Mouse (Mus musculus) Patski (cell line): ENCODE results near the gene Tns2. TPM values are rescaled to one million over a fixed set of nuclear protein-coding genes. Genes with fewer than 3 reads are reported as not detected.
A peak's percentile ranks its signal among the peaks of the same experiment; 100 is the strongest.
"Not testable (repeated sequence)": the region's sequence is repeated elsewhere in the genome, so short reads cannot be mapped to it uniquely, and the experiment has no call there.

Experiments used
- ATAC-seq: fragments of 100-300 bp; one replicate; pipeline ENCODE4 v1.8.0; 2021
- CTCF ChIA-PET: fragments of 350-600 bp; sonication (Branson Sonifier 250); formaldehyde crosslinking; loops from one replicate; lab custom pipeline; 2022; ENCODE audit warnings: inconsistent platforms; lab: Charles Lee
- POLR2A ChIA-PET: fragments of 350-600 bp; sonication (Branson Sonifier 250); formaldehyde crosslinking; loops from one replicate; lab custom pipeline; 2022; ENCODE audit warnings: antibody characterized with exemption, inconsistent platforms; lab: Charles Lee
- DNase-seq: peaks from one replicate; pipeline ENCODE4 v3.0.0-alpha.2; 2011; ENCODE audit warnings: low read depth, low spot score
- H3K27me3 ChIP-seq: fragments of 371-371 bp; one replicate; pipeline ENCODE4 v1.5.1; 2021
- CTCF ChIP-seq: fragments of 100-300 bp; IDR thresholded peaks from one replicate; pipeline ENCODE4 v1.5.1; 2021
- in situ Hi-C: fragments of 300-500 bp; cut with MboI; formaldehyde crosslinking; loops from 3 replicates; pipeline ENCODE4 v1.11.1; 2018; ENCODE audit warnings: low pct_unique_long_range_greater_than_20kb, mixed read lengths
- polyA plus RNA-seq: library from polyadenylated mRNA; unstranded; gene quantifications from one replicate; pipeline ENCODE4 v1.2.3, GENCODE M21; 2021

Gene Tns2
- polyA plus RNA-seq, 1 experiment from 2014 or later: 53.6 TPM

GRCm38 (mm10) chr15:102074070-102074731 is 26.0 kb upstream of the Tns2 start:
- DNase-seq (no peak), ATAC-seq (peak; percentile 48)
- ChIA-PET CTCF (no interaction called here), POLR2A (no interaction called here)
- no peaks in the 10 kb centered on the region for H3K27me3 ChIP-seq
- in situ Hi-C loops: loop anchor here (5.0 kb wide), 2 partner anchors 302 to 742 kb away; no protein-coding TSS in a partner anchor
- TF ChIP-seq CTCF: no peak

- in situ Hi-C loops: loop anchor here (5.0 kb wide), 2 partner anchors 303 to 743 kb away; no protein-coding TSS in a partner anchor
- ChIA-PET POLR2A (interaction anchor here (0.6 to 1.0 kb wide), 2 partner anchors 26 to 34 kb away, joined by 3 read pairs; partner anchors contain the start of gene Tns2), CTCF (interaction anchor here (2.3 to 2.5 kb wide), 2 partner anchors 10 to 25 kb away, joined by 7 to 8 read pairs; partner anchors contain the start of gene Tns2)
- no peak for DNase-seq
- no peaks in the 10 kb centered on the region for H3K27me3 ChIP-seq
- no peak for TF ChIP-seq CTCF
- no peak for ATAC-seq
Measured at GRCm38 (mm10) chr15:102074876-102075585, 25.2 kb upstream of the Tns2 start.

GRCm38 (mm10) chr15:102077111-102077677 is 23.0 kb upstream of the Tns2 start:
- in situ Hi-C loops: no loop called here
- ATAC-seq: no peak
- POLR2A ChIA-PET: interaction anchor here (1.0 kb wide), 1 partner anchor 26 kb away, joined by 5 read pairs; no protein-coding TSS in a partner anchor
- no peaks in the 10 kb centered on the region for H3K27me3 ChIP-seq
- TF ChIP-seq CTCF: no peak
- no peak for DNase-seq
- CTCF ChIA-PET: interaction anchor here (0.9 to 2.5 kb wide), 3 partner anchors 8 to 23 kb away, joined by 3 to 8 read pairs (median 7); partner anchors contain the start of gene Tns2

- no peaks in the 10 kb centered on the region for H3K27me3 ChIP-seq
- DNase-seq (no peak), ATAC-seq (no peak)
- POLR2A ChIA-PET: no interaction called here
- in situ Hi-C loops: no loop called here
- CTCF ChIA-PET: interaction anchor here (1.3 to 4.4 kb wide), 2 partner anchors 12 to 763 kb away, joined by 3 to 19 read pairs; no protein-coding TSS in a partner anchor
- TF ChIP-seq CTCF: no peak
Measured at GRCm38 (mm10) chr15:102079221-102079620, 21.0 kb upstream of the Tns2 start.

GRCm38 (mm10) chr15:102079924-102080323 is 20.3 kb upstream of the Tns2 start:
- ATAC-seq: not testable (repeated sequence)

GRCm38 (mm10) chr15:102080429-102080828 is 19.8 kb upstream of the Tns2 start:
- in situ Hi-C loops: no loop called here
- DNase-seq (no peak), ATAC-seq (no peak)
- no peaks in the 10 kb centered on the region for H3K27me3 ChIP-seq
- peak; percentile 42 for TF ChIP-seq CTCF
- ChIA-PET POLR2A (interaction anchor here (0.6 kb wide), 1 partner anchor 20 kb away, joined by 3 read pairs; no protein-coding TSS in a partner anchor), CTCF (interaction anchor here (1.2 to 4.4 kb wide), 3 partner anchors 11 to 764 kb away, joined by 3 to 19 read pairs (median 4); partner anchors contain the start of gene Tns2)

More at GRCm38 (mm10) chr15:102079924-102080323, 20.3 kb upstream of the Tns2 start:
- in situ Hi-C loops, POLR2A ChIA-PET, H3K27me3 ChIP-seq, DNase-seq: not testable (repeated sequence)
- CTCF ChIA-PET: interaction anchor here (1.2 to 4.4 kb wide), 3 partner anchors 12 to 764 kb away, joined by 3 to 19 read pairs (median 4); partner anchors contain the start of gene Tns2

- ATAC-seq: no peak
- DNase-seq: no peak
- no peak for TF ChIP-seq CTCF
- in situ Hi-C loops: no loop called here
- CTCF ChIA-PET: interaction anchor here (0.7 to 4.4 kb wide), 3 partner anchors 9 to 57 kb away, joined by 3 to 19 read pairs (median 3); no protein-coding TSS in a partner anchor
- no peaks in the 10 kb centered on the region for H3K27me3 ChIP-seq
- POLR2A ChIA-PET: interaction anchor here (1.4 kb wide), 1 partner anchor 13 kb away, joined by 3 read pairs; no protein-coding TSS in a partner anchor
Measured at GRCm38 (mm10) chr15:102082148-102082547, 18.1 kb upstream of the Tns2 start.

- ATAC-seq (no peak), DNase-seq (no peak)
- in situ Hi-C loops: no loop called here
- ChIA-PET POLR2A (interaction anchor here (1.4 kb wide), 1 partner anchor 12 kb away, joined by 3 read pairs; no protein-coding TSS in a partner anchor), CTCF (interaction anchor here (4.4 kb wide), 1 partner anchor 8 kb away, joined by 19 read pairs; no protein-coding TSS in a partner anchor)
- no peak for TF ChIP-seq CTCF
- H3K27me3 ChIP-seq: no peaks in the 10 kb centered on the region
Measured at GRCm38 (mm10) chr15:102083028-102083427, 17.2 kb upstream of the Tns2 start.

GRCm38 (mm10) chr15:102089914-102090585 is 10.2 kb upstream of the Tns2 start:
- POLR2A ChIA-PET: no interaction called here
- in situ Hi-C loops: no loop called here
- H3K27me3 ChIP-seq: no peaks in the 10 kb centered on the region
- CTCF ChIA-PET: interaction anchor here (2.8 to 3.5 kb wide), 2 partner anchors 9 to 11 kb away, joined by 11 to 19 read pairs; partner anchors contain the start of gene Tns2
- TF ChIP-seq CTCF: no peak
- DNase-seq (no peak), ATAC-seq (no peak)
